Mouse (Mus musculus): Measurements from ENCODE around the gene Abca7. TPM values are rescaled to one million over a fixed set of nuclear protein-coding genes. Genes with fewer than 3 reads are reported as not detected.

The Abca7 gene
- polyA plus RNA-seq, 1 experiment from 2014 or later, result 3.2 TPM

DNA sequence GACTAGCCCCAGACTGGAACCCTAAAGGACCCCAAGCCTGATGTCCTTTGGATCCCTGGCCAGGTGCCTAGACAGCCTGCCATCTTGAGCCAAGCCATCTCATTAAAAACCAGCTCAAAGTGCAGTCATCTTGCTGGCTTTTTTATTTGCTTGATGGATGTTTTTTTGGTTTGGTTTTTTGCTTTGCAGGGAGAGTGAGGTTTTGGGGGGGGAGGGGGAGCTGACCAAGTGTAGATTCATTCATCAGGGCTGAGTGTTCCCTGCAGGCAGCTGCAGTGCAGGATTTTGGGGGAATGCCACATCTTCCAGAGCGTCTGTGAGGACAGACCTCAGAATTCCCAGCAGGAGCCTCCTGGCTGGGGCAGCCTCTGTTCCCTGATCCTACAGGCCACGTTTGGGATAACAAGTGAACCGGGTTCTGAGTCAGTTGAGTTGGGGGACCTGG lies 27.1 kb upstream of the Abca7 start:
- H3K9me3 ChIP-seq (ENCODE audit: control insufficient read depth, low read depth, low read length), result no peaks in the 10 kb centered on the region
- H3K9ac ChIP-seq (replicated peaks; ENCODE audit: low read depth, low read length), result no peak overlapping the region
- no peak overlapping the region for H3K27ac ChIP-seq (ENCODE audit: low read length)
- H3K4me2 ChIP-seq (replicated peaks; ENCODE audit: low read depth, low read length), result no peak overlapping the region
- peaks cover 40% of the 10 kb centered on the region for H3K36me3 ChIP-seq (ENCODE audit: control insufficient read depth, insufficient read depth, low read length)
- no peak for ATAC-seq (ENCODE audit: insufficient number of reproducible peaks, insufficient read depth, low FRiP score, low read depth)
- peaks cover 3% of the 10 kb centered on the region; the same call in 1 of the 2 replicates for H3K4me1 ChIP-seq (ENCODE audit: control insufficient read depth, insufficient read depth, low read length)
- 13% methylated on average over 3 of the region's 3 CpGs for WGBS
- no peak overlapping the region for H3K4me3 ChIP-seq (ENCODE audit: low read depth, low read length)
- H3K27me3 ChIP-seq (ENCODE audit: control insufficient read depth, insufficient read depth, low read length), result peaks cover 6% of the 10 kb centered on the region; the same call in 1 of the 2 replicates

- Histone ChIP-seq H3K4me3 (ENCODE audit: low read depth, low read length) (peak within 1 kb of the TSS; percentile 43), H3K27ac (ENCODE audit: low read length) (no peak within 1 kb of the TSS), H3K9ac (replicated peaks; ENCODE audit: low read depth, low read length) (peak within 1 kb of the TSS; percentile 42), H3K27me3 (ENCODE audit: control insufficient read depth, insufficient read depth, low read length) (peaks cover 6% of the 10 kb centered on the region; the same call in 1 of the 2 replicates), H3K9me3 (ENCODE audit: control insufficient read depth, low read depth, low read length) (no peaks in the 10 kb centered on the region), H3K4me2 (replicated peaks; ENCODE audit: low read depth, low read length) (peak within 1 kb of the TSS; percentile 92), H3K36me3 (ENCODE audit: control insufficient read depth, insufficient read depth, low read length) (peaks cover 28% of the 10 kb centered on the region), H3K4me1 (ENCODE audit: control insufficient read depth, insufficient read depth, low read length) (peaks cover 3% of the 10 kb centered on the region; the same call in 1 of the 2 replicates)
- ATAC-seq (ENCODE audit: insufficient number of reproducible peaks, insufficient read depth, low FRiP score, low read depth), result peak; percentile 11; the same call in 1 of the 2 replicates
- WGBS, result 7% methylated on average over 45 of the region's 47 CpGs
Observed at GRCm38 (mm10) chr10:79970415-79971182, 25.7 kb upstream of the Abca7 start, which contains the start of gene Grin3b. Gene Grin3b (plus strand): TSS chr10:79970715.

DNA sequence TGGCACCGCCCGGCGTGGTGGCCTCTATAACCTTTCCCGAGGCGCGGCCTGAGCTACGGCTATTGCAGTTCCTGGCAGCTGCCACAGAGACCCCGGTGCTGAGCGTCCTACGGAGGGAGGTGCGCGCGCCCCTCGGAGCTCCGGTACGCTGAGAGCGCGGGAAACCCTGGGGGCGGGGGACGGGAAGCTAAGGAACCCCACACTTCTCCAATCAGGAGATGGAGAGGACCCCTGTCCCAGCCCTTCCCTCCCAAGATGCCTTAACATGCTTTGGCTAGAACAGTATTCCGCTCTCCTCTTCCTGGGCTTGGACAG lies 25.2 kb upstream of the Abca7 start:
- peak overlapping the region; percentile 42 for H3K9ac ChIP-seq (replicated peaks; ENCODE audit: low read depth, low read length)
- H3K4me3 ChIP-seq (ENCODE audit: low read depth, low read length), result peak overlapping the region; percentile 43
- peak overlapping the region; percentile 92 for H3K4me2 ChIP-seq (replicated peaks; ENCODE audit: low read depth, low read length)
- 2% methylated on average over 21 of the region's 21 CpGs for WGBS
- 0 out of 2 replicates have a peak, but pooled peaks cover 2% of the 10 kb centered on the region for H3K9me3 ChIP-seq (ENCODE audit: control insufficient read depth, low read depth, low read length)
- H3K27me3 ChIP-seq (ENCODE audit: control insufficient read depth, insufficient read depth, low read length), result peaks cover 6% of the 10 kb centered on the region; the same call in 1 of the 2 replicates
- H3K27ac ChIP-seq (ENCODE audit: low read length), result no peak overlapping the region
- ATAC-seq (ENCODE audit: insufficient number of reproducible peaks, insufficient read depth, low FRiP score, low read depth), result peak; percentile 3; the same call in 1 of the 2 replicates
- H3K36me3 ChIP-seq (ENCODE audit: control insufficient read depth, insufficient read depth, low read length), result peaks cover 27% of the 10 kb centered on the region
- H3K4me1 ChIP-seq (ENCODE audit: control insufficient read depth, insufficient read depth, low read length), result peaks cover 3% of the 10 kb centered on the region; the same call in 1 of the 2 replicates

DNA sequence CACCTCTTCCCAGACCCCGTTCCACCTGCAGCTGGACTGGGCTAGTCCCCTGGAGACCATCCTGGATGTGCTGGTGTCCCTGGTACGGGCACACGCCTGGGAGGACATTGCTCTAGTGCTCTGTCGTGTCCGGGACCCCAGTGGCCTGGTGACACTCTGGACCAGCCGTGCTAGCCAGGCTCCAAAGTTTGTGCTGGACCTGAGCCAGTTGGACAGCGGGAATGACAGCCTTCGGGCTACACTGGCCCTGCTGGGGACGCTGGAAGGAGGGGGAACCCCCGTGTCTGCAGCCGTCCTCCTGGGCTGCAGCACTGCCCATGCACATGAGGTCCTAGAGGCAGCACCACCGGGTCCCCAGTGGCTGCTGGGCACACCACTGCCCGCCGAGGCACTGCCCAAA lies 23.5 kb upstream of the Abca7 start:
- H3K27me3 ChIP-seq (ENCODE audit: control insufficient read depth, insufficient read depth, low read length), result peaks cover 6% of the 10 kb centered on the region; the same call in 1 of the 2 replicates
- no peak for ATAC-seq (ENCODE audit: insufficient number of reproducible peaks, insufficient read depth, low FRiP score, low read depth)
- H3K4me3 ChIP-seq (ENCODE audit: low read depth, low read length), result no peak overlapping the region
- peaks cover 3% of the 10 kb centered on the region; the same call in 1 of the 2 replicates for H3K4me1 ChIP-seq (ENCODE audit: control insufficient read depth, insufficient read depth, low read length)
- H3K4me2 ChIP-seq (replicated peaks; ENCODE audit: low read depth, low read length), result no peak overlapping the region
- H3K36me3 ChIP-seq (ENCODE audit: control insufficient read depth, insufficient read depth, low read length), result peaks cover 27% of the 10 kb centered on the region
- no peak overlapping the region for H3K27ac ChIP-seq (ENCODE audit: low read length)
- no peak overlapping the region for H3K9ac ChIP-seq (replicated peaks; ENCODE audit: low read depth, low read length)
- WGBS, result 72% methylated on average over 14 of the region's 14 CpGs
- H3K9me3 ChIP-seq (ENCODE audit: control insufficient read depth, low read depth, low read length), result peaks cover 4% of the 10 kb centered on the region; the same call in 1 of the 2 replicates

DNA sequence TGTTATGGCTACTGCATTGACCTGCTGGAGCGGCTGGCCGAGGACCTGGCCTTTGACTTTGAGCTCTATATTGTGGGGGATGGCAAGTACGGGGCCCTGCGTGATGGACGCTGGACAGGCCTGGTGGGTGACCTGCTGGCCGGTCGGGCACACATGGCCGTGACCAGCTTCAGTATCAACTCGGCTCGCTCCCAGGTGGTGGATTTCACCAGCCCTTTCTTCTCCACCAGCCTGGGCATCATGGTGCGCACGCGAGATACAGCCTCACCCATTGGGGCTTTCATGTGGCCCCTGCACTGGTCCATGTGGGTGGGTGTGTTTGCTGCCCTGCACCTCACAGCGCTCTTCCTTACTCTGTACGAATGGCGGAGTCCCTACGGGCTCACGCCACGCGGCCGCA lies 22.2 kb upstream of the Abca7 start:
- Histone ChIP-seq H3K9ac (replicated peaks; ENCODE audit: low read depth, low read length) (no peak overlapping the region), H3K36me3 (ENCODE audit: control insufficient read depth, insufficient read depth, low read length) (peaks cover 36% of the 10 kb centered on the region), H3K4me2 (replicated peaks; ENCODE audit: low read depth, low read length) (no peak overlapping the region), H3K27me3 (ENCODE audit: control insufficient read depth, insufficient read depth, low read length) (peaks cover 6% of the 10 kb centered on the region; the same call in 1 of the 2 replicates), H3K4me1 (ENCODE audit: control insufficient read depth, insufficient read depth, low read length) (peaks cover 3% of the 10 kb centered on the region; the same call in 1 of the 2 replicates), H3K9me3 (ENCODE audit: control insufficient read depth, low read depth, low read length) (peaks cover 4% of the 10 kb centered on the region; the same call in 1 of the 2 replicates), H3K27ac (ENCODE audit: low read length) (no peak overlapping the region), H3K4me3 (ENCODE audit: low read depth, low read length) (no peak overlapping the region)
- ATAC-seq (ENCODE audit: insufficient number of reproducible peaks, insufficient read depth, low FRiP score, low read depth), result no peak
- 90% methylated on average over 21 of the region's 21 CpGs for WGBS

GRCm38 (mm10) chr10:79974668-79975067 lies 21.6 kb upstream of the Abca7 start:
- Histone ChIP-seq H3K9me3 (ENCODE audit: control insufficient read depth, low read depth, low read length) (peaks cover 4% of the 10 kb centered on the region; the same call in 1 of the 2 replicates), H3K4me3 (ENCODE audit: low read depth, low read length) (no peak overlapping the region), H3K27me3 (ENCODE audit: control insufficient read depth, insufficient read depth, low read length) (peaks cover 6% of the 10 kb centered on the region; the same call in 1 of the 2 replicates), H3K36me3 (ENCODE audit: control insufficient read depth, insufficient read depth, low read length) (peaks cover 40% of the 10 kb centered on the region), H3K9ac (replicated peaks; ENCODE audit: low read depth, low read length) (no peak overlapping the region), H3K27ac (ENCODE audit: low read length) (no peak overlapping the region), H3K4me2 (replicated peaks; ENCODE audit: low read depth, low read length) (no peak overlapping the region), H3K4me1 (ENCODE audit: control insufficient read depth, insufficient read depth, low read length) (0 out of 2 replicates have a peak, but pooled peaks cover 3% of the 10 kb centered on the region)
- no peak for ATAC-seq (ENCODE audit: insufficient number of reproducible peaks, insufficient read depth, low FRiP score, low read depth)
- WGBS, result 86% methylated on average over 8 of the region's 8 CpGs

- Histone ChIP-seq H3K9ac (replicated peaks; ENCODE audit: low read depth, low read length) (no peak overlapping the region), H3K27me3 (ENCODE audit: control insufficient read depth, insufficient read depth, low read length) (no peaks in the 10 kb centered on the region), H3K4me3 (ENCODE audit: low read depth, low read length) (no peak overlapping the region), H3K4me2 (replicated peaks; ENCODE audit: low read depth, low read length) (no peak overlapping the region), H3K27ac (ENCODE audit: low read length) (no peak overlapping the region), H3K4me1 (ENCODE audit: control insufficient read depth, insufficient read depth, low read length) (no peaks in the 10 kb centered on the region), H3K36me3 (ENCODE audit: control insufficient read depth, insufficient read depth, low read length) (peaks cover 40% of the 10 kb centered on the region), H3K9me3 (ENCODE audit: control insufficient read depth, low read depth, low read length) (peaks cover 4% of the 10 kb centered on the region; the same call in 1 of the 2 replicates)
- ATAC-seq (ENCODE audit: insufficient number of reproducible peaks, insufficient read depth, low FRiP score, low read depth), result no peak
- 85% methylated on average over 28 of the region's 28 CpGs for WGBS
Observed at GRCm38 (mm10) chr10:79976071-79976721, 20.1 kb upstream of the Abca7 start.

DNA sequence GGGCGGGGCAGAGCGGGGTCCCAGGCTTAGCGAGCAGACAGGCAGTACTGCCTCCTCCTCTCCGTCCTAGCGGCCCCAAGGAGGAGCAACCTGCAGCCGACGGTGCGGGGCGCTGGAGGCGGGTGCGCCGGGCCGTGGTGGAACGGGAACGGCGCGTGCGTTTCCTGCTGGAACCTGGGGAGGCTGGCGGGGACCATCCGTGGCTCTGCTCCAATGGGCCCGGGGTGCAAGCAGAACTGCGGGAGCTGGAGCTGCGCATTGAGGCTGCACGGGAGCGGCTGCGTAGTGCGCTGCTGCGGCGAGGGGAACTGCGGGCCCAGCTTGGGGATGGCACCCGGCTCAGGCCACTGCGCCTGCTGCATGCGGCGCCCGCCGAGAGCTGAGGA lies 19.6 kb upstream of the Abca7 start:
- Histone ChIP-seq H3K9ac (replicated peaks; ENCODE audit: low read depth, low read length) (no peak overlapping the region), H3K9me3 (ENCODE audit: control insufficient read depth, low read depth, low read length) (peaks cover 4% of the 10 kb centered on the region; the same call in 1 of the 2 replicates), H3K36me3 (ENCODE audit: control insufficient read depth, insufficient read depth, low read length) (peaks cover 40% of the 10 kb centered on the region), H3K27me3 (ENCODE audit: control insufficient read depth, insufficient read depth, low read length) (no peaks in the 10 kb centered on the region), H3K27ac (ENCODE audit: low read length) (no peak overlapping the region), H3K4me2 (replicated peaks; ENCODE audit: low read depth, low read length) (no peak overlapping the region), H3K4me1 (ENCODE audit: control insufficient read depth, insufficient read depth, low read length) (no peaks in the 10 kb centered on the region), H3K4me3 (ENCODE audit: low read depth, low read length) (no peak overlapping the region)
- WGBS, result 79% methylated on average over 36 of the region's 36 CpGs
- no peak for ATAC-seq (ENCODE audit: insufficient number of reproducible peaks, insufficient read depth, low FRiP score, low read depth)

All from stomach, embryonic 14.5 days (tissue).